Mouse (Mus musculus) hindbrain, embryonic 12.5 days (tissue): ENCODE data around the gene Fam124b. TPM values are rescaled to one million over a fixed set of nuclear protein-coding genes. Genes with fewer than 3 reads are reported as not detected.

Experiments
- ATAC-seq: fragments of 200-750 bp; cut with Nextera tagmentation; 2 replicates; pipeline ENCODE4 v1.8.0; 2017; ENCODE audit warnings: moderate TSS enrichment; ENCODE audit not compliant: low FRiP score
- H3K27ac ChIP-seq: fragments of 300-500 bp; sonication (generic); 2 replicates; pipeline ENCODE4 v1.5.1; 2016; ENCODE audit warnings: mild to moderate bottlenecking
- H3K27me3 ChIP-seq: fragments of 300-500 bp; sonication (generic); 2 replicates; pipeline ENCODE4 v1.6.1; 2016; ENCODE audit warnings: mild to moderate bottlenecking
- H3K36me3 ChIP-seq: fragments of 300-500 bp; sonication (generic); 2 replicates; pipeline ENCODE4 v1.6.1; 2016; ENCODE audit warnings: mild to moderate bottlenecking
- H3K4me1 ChIP-seq: fragments of 300-500 bp; sonication (generic); 2 replicates; pipeline ENCODE4 v1.6.1; 2016
- H3K4me2 ChIP-seq: fragments of 300-500 bp; sonication (generic); replicated peaks from 2 replicates; pipeline ENCODE4 v1.6.1; 2016; ENCODE audit warnings: mild to moderate bottlenecking
- H3K4me3 ChIP-seq: fragments of 300-500 bp; sonication (generic); 2 replicates; pipeline ENCODE4 v1.5.1; 2016; ENCODE audit warnings: mild to moderate bottlenecking
- H3K9ac ChIP-seq: fragments of 300-500 bp; sonication (generic); 2 replicates; pipeline ENCODE4 v1.6.1; 2016; ENCODE audit warnings: mild to moderate bottlenecking, moderate library complexity
- H3K9me3 ChIP-seq: fragments of 300-500 bp; sonication (generic); replicated peaks from 2 replicates; pipeline ENCODE4 v1.6.1; 2016; ENCODE audit warnings: mild to moderate bottlenecking
- WGBS: fragments of 180-500 bp; shearing (Covaris S2); methylation state at CpG from one replicate; pipeline ENCODE4 v1.1.7; 2016; 5-methylcytosine and 5-hydroxymethylcytosine counted together
- polyA plus RNA-seq: library from polyadenylated mRNA; unstranded; fragments of >200 nt; fragmentation: Nextera tagmentation; extraction: Ambion mirVana; gene quantifications from 2 replicates; pipeline ENCODE4 v1.2.1, GENCODE M21; 2016

The Fam124b gene
- polyA plus RNA-seq, 1 experiment from 2014 or later, result 0.67 TPM

- Histone ChIP-seq H3K9ac (no peak overlapping the region), H3K4me1 (peaks cover 3% of the 10 kb centered on the region; the same call in 1 of the 2 replicates), H3K4me2 (no peak overlapping the region), H3K27me3 (no peaks in the 10 kb centered on the region), H3K4me3 (no peak overlapping the region), H3K36me3 (no peaks in the 10 kb centered on the region), H3K27ac (no peak overlapping the region), H3K9me3 (no peaks in the 10 kb centered on the region)
- WGBS, result 37% methylated on average over 3 of the region's 3 CpGs
- no peak for ATAC-seq
Observed at GRCm38 (mm10) chr1:80224839-80225412, 6.7 kb upstream of the Fam124b start.

- Histone ChIP-seq H3K4me1 (peaks cover 3% of the 10 kb centered on the region; the same call in 1 of the 2 replicates), H3K4me3 (no peak overlapping the region), H3K36me3 (no peaks in the 10 kb centered on the region), H3K27ac (no peak overlapping the region), H3K4me2 (no peak overlapping the region), H3K9ac (no peak overlapping the region), H3K27me3 (no peaks in the 10 kb centered on the region), H3K9me3 (no peaks in the 10 kb centered on the region)
- 66% methylated on average over 4 of the region's 4 CpGs for WGBS
- ATAC-seq, result no peak
Observed at GRCm38 (mm10) chr1:80221151-80221550, 2.9 kb upstream of the Fam124b start.

GRCm38 (mm10) chr1:80213826-80214225 lies 4.4 kb downstream of the Fam124b start:
- Histone ChIP-seq H3K36me3 (no peaks in the 10 kb centered on the region), H3K4me3 (no peak overlapping the region), H3K27me3 (no peaks in the 10 kb centered on the region), H3K9me3 (no peaks in the 10 kb centered on the region), H3K27ac (no peak overlapping the region), H3K9ac (no peak overlapping the region), H3K4me2 (no peak overlapping the region), H3K4me1 (no peaks in the 10 kb centered on the region)
- no peak for ATAC-seq
- 65% methylated on average over 9 of the region's 9 CpGs for WGBS

- Histone ChIP-seq H3K27ac (no peak overlapping the region), H3K9me3 (no peaks in the 10 kb centered on the region), H3K36me3 (no peaks in the 10 kb centered on the region), H3K4me2 (0 out of 2 replicates have a peak overlapping the region, but pooled peaks have one; percentile 8), H3K9ac (no peak overlapping the region), H3K4me1 (no peaks in the 10 kb centered on the region), H3K4me3 (no peak overlapping the region), H3K27me3 (no peaks in the 10 kb centered on the region)
- WGBS, result 92% methylated on average over 10 of the region's 10 CpGs
- ATAC-seq, result no peak
Observed at GRCm38 (mm10) chr1:80213146-80213545, 5.1 kb downstream of the Fam124b start.

- Histone ChIP-seq H3K4me3 (no peak overlapping the region), H3K4me2 (no peak overlapping the region), H3K9me3 (no peaks in the 10 kb centered on the region), H3K9ac (no peak overlapping the region), H3K27ac (no peak overlapping the region), H3K27me3 (no peaks in the 10 kb centered on the region), H3K4me1 (peaks cover 3% of the 10 kb centered on the region; the same call in 1 of the 2 replicates), H3K36me3 (no peaks in the 10 kb centered on the region)
- 86% methylated on average over 3 of the region's 3 CpGs for WGBS
- no peak for ATAC-seq
Observed at GRCm38 (mm10) chr1:80202314-80202713, 16.0 kb downstream of the Fam124b start.

- Histone ChIP-seq H3K27me3 (no peaks in the 10 kb centered on the region), H3K4me1 (no peaks in the 10 kb centered on the region), H3K4me3 (no peak overlapping the region), H3K9me3 (no peaks in the 10 kb centered on the region), H3K4me2 (no peak overlapping the region), H3K36me3 (no peaks in the 10 kb centered on the region), H3K27ac (no peak overlapping the region), H3K9ac (no peak overlapping the region)
- ATAC-seq, result no peak
- 88% methylated on average over 8 of the region's 8 CpGs for WGBS
Observed at GRCm38 (mm10) chr1:80192837-80193236, 25.4 kb downstream of the Fam124b start.

- no peak for ATAC-seq
- no peaks in the 10 kb centered on the region for H3K9me3 ChIP-seq
- 58% methylated on average over 3 of the region's 3 CpGs for WGBS
Observed at GRCm38 (mm10) chr1:80181414-80181805, 36.9 kb downstream of the Fam124b start.

GRCm38 (mm10) chr1:80180767-80181413 lies 37.4 kb downstream of the Fam124b start:
- H3K27me3 ChIP-seq, result no peaks in the 10 kb centered on the region
- no peak overlapping the region for H3K27ac ChIP-seq
- no peaks in the 10 kb centered on the region for H3K4me1 ChIP-seq
- 43% methylated on average over 13 of the region's 13 CpGs for WGBS
- H3K4me3 ChIP-seq, result no peak overlapping the region
- no peaks in the 10 kb centered on the region for H3K9me3 ChIP-seq
- no peak overlapping the region for H3K4me2 ChIP-seq
- ATAC-seq, result no peak
- no peak overlapping the region for H3K9ac ChIP-seq
- no peaks in the 10 kb centered on the region for H3K36me3 ChIP-seq

More at GRCm38 (mm10) chr1:80181414-80181805, 36.9 kb downstream of the Fam124b start:
- no peak overlapping the region for H3K4me2 ChIP-seq
- H3K9ac ChIP-seq, result no peak overlapping the region
- no peaks in the 10 kb centered on the region for H3K27me3 ChIP-seq
- H3K4me3 ChIP-seq, result no peak overlapping the region
- no peak overlapping the region for H3K27ac ChIP-seq
- H3K4me1 ChIP-seq, result no peaks in the 10 kb centered on the region
- no peaks in the 10 kb centered on the region for H3K36me3 ChIP-seq

- Histone ChIP-seq H3K4me3 (no peak overlapping the region), H3K4me1 (no peaks in the 10 kb centered on the region), H3K27me3 (no peaks in the 10 kb centered on the region), H3K4me2 (no peak overlapping the region), H3K9me3 (no peaks in the 10 kb centered on the region), H3K36me3 (no peaks in the 10 kb centered on the region), H3K27ac (no peak overlapping the region), H3K9ac (no peak overlapping the region)
- no peak for ATAC-seq
- 62% methylated on average over 7 of the region's 7 CpGs for WGBS
Observed at GRCm38 (mm10) chr1:80180128-80180527, 38.1 kb downstream of the Fam124b start.

- H3K4me3 ChIP-seq, result no peak overlapping the region
- no peak overlapping the region for H3K9ac ChIP-seq
- H3K4me1 ChIP-seq, result no peaks in the 10 kb centered on the region
- no peak overlapping the region for H3K27ac ChIP-seq
- no peak for ATAC-seq
- H3K9me3 ChIP-seq, result no peaks in the 10 kb centered on the region
- no peaks in the 10 kb centered on the region for H3K36me3 ChIP-seq
- H3K4me2 ChIP-seq, result no peak overlapping the region
- no peaks in the 10 kb centered on the region for H3K27me3 ChIP-seq
- 64% methylated on average over 11 of the region's 11 CpGs for WGBS
Observed at GRCm38 (mm10) chr1:80177651-80178382, 40.5 kb downstream of the Fam124b start.

GRCm38 (mm10) chr1:80167706-80168105 lies 50.6 kb downstream of the Fam124b start:
- no peak overlapping the region for H3K9ac ChIP-seq
- no peaks in the 10 kb centered on the region for H3K27me3 ChIP-seq
- no peak overlapping the region for H3K27ac ChIP-seq
- WGBS, result 90% methylated on average over 5 of the region's 5 CpGs
- H3K4me2 ChIP-seq, result no peak overlapping the region
- no peak for ATAC-seq
- no peaks in the 10 kb centered on the region for H3K4me1 ChIP-seq
- no peaks in the 10 kb centered on the region for H3K36me3 ChIP-seq
- H3K9me3 ChIP-seq, result no peaks in the 10 kb centered on the region
- H3K4me3 ChIP-seq, result no peak overlapping the region

- Histone ChIP-seq H3K27ac (no peak overlapping the region), H3K27me3 (no peaks in the 10 kb centered on the region), H3K4me2 (no peak overlapping the region), H3K9me3 (no peaks in the 10 kb centered on the region), H3K9ac (no peak overlapping the region), H3K4me3 (no peak overlapping the region), H3K4me1 (no peaks in the 10 kb centered on the region), H3K36me3 (no peaks in the 10 kb centered on the region)
- WGBS, result 83% methylated on average over 4 of the region's 4 CpGs
- no peak for ATAC-seq
Observed at GRCm38 (mm10) chr1:80166577-80166976, 51.7 kb downstream of the Fam124b start.
